Mouse (Mus musculus) kidney, adult 11 months (tissue): ENCODE data around the gene Lhx6.

Experiments
- DNase-seq: peaks from one replicate; pipeline ENCODE4 v3.0.0; 2022

Lhx6 gene

GRCm38 (mm10) chr2:36033966-36034365 lies 71.2 kb downstream of the Lhx6 start:
- DNase-seq, result no peak

DNA sequence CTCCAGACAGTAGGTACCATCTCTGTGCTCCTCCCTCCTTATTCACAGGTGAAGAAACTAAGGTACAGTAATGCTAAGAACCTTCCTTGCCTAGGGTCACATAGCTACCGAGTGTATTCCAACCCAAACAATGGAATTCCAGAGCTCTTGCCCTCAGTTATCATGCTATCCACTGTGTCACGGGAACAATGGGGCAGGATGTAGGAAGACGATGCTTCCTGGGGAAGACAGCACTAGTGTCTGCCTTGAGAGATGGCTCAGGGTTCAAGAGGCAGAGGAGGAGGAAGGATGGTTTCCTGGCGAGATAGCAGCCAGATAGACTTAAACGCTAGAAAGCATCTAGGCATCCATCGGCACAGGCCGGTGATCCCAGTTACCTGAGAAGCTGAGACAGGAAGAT lies 72.3 kb downstream of the Lhx6 start:
- no peak for DNase-seq
